Mouse (Mus musculus): ENCODE measurements around the gene Pepd. TPM values are rescaled to one million over a fixed set of nuclear protein-coding genes. Genes with fewer than 3 reads are reported as not detected.

Gene Pepd
- polyA plus RNA-seq, 1 experiment: 15.6 TPM

GRCm38 (mm10) chr7:34987258-34987657, 75.1 kb downstream of the Pepd start:
- no peak for TF ChIP-seq GATA1 (IDR thresholded peaks at IDR 0.05; ENCODE audit: low read length)

GRCm38 (mm10) chr7:34988488-34988887, 76.3 kb downstream of the Pepd start:
- no peak for TF ChIP-seq GATA1 (IDR thresholded peaks at IDR 0.05; ENCODE audit: low read length)

GRCm38 (mm10) chr7:34991731-34992246, 79.6 kb downstream of the Pepd start:
- TF ChIP-seq GATA1 (IDR thresholded peaks at IDR 0.05; ENCODE audit: low read length): no peak

- no peak for TF ChIP-seq GATA1 (IDR thresholded peaks at IDR 0.05; ENCODE audit: low read length)
These were observed 80.6 kb downstream of the Pepd start for GRCm38 (mm10) chr7:34992766-34993165.

- no peak for TF ChIP-seq GATA1 (IDR thresholded peaks at IDR 0.05; ENCODE audit: low read length)
These were observed 83.9 kb downstream of the Pepd start for GRCm38 (mm10) chr7:34995872-34996662.

- no peak for TF ChIP-seq GATA1 (IDR thresholded peaks at IDR 0.05; ENCODE audit: low read length)
These were observed 88.7 kb downstream of the Pepd start for GRCm38 (mm10) chr7:35000839-35001238.

GRCm38 (mm10) chr7:35003171-35003737, 91.1 kb downstream of the Pepd start:
- TF ChIP-seq GATA1 (IDR thresholded peaks at IDR 0.05; ENCODE audit: low read length): no peak

- no peak for TF ChIP-seq GATA1 (IDR thresholded peaks at IDR 0.05; ENCODE audit: low read length)
These were observed 94.5 kb downstream of the Pepd start for GRCm38 (mm10) chr7:35006661-35007060.

- TF ChIP-seq GATA1 (IDR thresholded peaks at IDR 0.05; ENCODE audit: low read length): no peak
These were observed 101.0 kb downstream of the Pepd start for GRCm38 (mm10) chr7:35013228-35013627.

- TF ChIP-seq GATA1 (IDR thresholded peaks at IDR 0.05; ENCODE audit: low read length): no peak
These were observed 103.1 kb downstream of the Pepd start for GRCm38 (mm10) chr7:35015252-35015651.

GRCm38 (mm10) chr7:35021365-35021764, 109.2 kb downstream of the Pepd start:
- no peak for TF ChIP-seq GATA1 (IDR thresholded peaks at IDR 0.05; ENCODE audit: low read length)

- TF ChIP-seq GATA1 (IDR thresholded peaks at IDR 0.05; ENCODE audit: low read length): no peak
These were observed 111.1 kb downstream of the Pepd start for GRCm38 (mm10) chr7:35023251-35023650.

GRCm38 (mm10) chr7:35024426-35024825, 112.2 kb downstream of the Pepd start:
- no peak for TF ChIP-seq GATA1 (IDR thresholded peaks at IDR 0.05; ENCODE audit: low read length)

- TF ChIP-seq GATA1 (IDR thresholded peaks at IDR 0.05; ENCODE audit: low read length): no peak
These were observed 113.5 kb downstream of the Pepd start for GRCm38 (mm10) chr7:35025409-35026275.

- no peak for TF ChIP-seq GATA1 (IDR thresholded peaks at IDR 0.05; ENCODE audit: low read length)
These were observed 114.1 kb downstream of the Pepd start for GRCm38 (mm10) chr7:35026276-35026630.

GRCm38 (mm10) chr7:35026838-35027291, 114.7 kb downstream of the Pepd start:
- TF ChIP-seq GATA1 (IDR thresholded peaks at IDR 0.05; ENCODE audit: low read length): no peak
